Mouse (Mus musculus) kidney, adult 8-10 months (tissue): ENCODE measurements around the gene Hspa5.
A peak's percentile ranks its signal among the peaks of the same experiment; 100 is the strongest.
"Not testable (repeated sequence)": the region's sequence is repeated elsewhere in the genome, so short reads cannot be mapped to it uniquely, and the experiment has no call there.

Source experiments
- DNase-seq, 2 experiments: peaks; one replicate each; pipeline ENCODE4 v3.0.0; 2022

The Hspa5 gene

DNA sequence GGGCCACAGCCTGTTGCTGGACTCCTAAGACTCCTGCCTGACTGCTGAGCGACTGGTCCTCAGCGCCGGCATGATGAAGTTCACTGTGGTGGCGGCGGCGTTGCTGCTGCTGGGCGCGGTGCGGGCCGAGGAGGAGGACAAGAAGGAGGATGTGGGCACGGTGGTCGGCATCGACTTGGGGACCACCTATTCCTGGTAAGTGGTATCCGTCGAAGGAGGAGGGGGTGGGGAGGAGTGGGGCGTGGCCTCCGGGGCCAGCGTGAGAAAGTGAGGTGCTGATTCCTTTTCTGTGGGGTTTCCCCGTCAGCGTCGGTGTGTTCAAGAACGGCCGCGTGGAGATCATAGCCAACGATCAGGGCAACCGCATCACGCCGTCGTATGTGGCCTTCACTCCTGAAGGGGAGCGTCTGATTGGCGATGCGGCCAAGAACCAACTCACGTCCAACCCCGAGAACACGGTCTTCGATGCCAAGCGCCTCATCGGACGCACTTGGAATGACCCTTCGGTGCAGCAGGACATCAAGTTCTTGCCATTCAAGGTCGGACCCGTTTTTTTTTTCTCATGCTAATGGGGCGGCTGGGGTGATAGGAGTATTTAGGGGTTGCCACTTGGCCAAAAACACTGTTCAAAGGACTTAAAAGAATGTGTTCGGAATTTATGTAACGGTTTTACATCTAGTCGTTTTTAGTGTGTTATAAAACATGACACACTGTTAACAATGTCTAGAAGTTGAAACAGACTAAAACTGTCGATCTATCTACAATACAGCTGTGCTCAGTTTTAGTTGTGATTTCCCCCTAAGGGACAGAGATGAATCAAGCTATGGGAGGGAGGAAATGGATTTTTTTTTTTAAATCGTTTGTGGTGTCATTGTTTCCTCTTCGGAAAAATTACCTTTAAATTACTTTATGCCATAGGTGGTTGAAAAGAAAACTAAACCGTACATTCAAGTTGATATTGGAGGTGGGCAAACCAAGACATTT lies 774 bp downstream of the Hspa5 start:
- DNase-seq = peak in 1 of 2 experiments; percentile 27

DNA sequence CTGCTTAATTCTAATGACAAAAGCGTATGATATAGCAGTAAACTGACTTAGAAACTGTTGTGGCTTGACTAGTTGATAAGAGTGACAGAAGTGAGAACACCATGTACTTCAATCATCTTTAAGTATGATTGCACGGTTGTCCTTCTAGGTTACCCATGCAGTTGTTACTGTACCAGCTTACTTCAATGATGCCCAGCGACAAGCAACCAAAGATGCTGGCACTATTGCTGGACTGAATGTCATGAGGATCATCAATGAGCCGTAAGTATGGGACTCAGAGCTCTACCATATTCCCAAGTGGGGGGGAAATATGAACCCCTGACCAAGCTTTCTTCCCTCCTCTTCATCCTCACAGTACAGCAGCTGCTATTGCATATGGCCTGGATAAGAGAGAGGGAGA lies 1.9 kb downstream of the Hspa5 start:
- DNase-seq = no peak

DNA sequence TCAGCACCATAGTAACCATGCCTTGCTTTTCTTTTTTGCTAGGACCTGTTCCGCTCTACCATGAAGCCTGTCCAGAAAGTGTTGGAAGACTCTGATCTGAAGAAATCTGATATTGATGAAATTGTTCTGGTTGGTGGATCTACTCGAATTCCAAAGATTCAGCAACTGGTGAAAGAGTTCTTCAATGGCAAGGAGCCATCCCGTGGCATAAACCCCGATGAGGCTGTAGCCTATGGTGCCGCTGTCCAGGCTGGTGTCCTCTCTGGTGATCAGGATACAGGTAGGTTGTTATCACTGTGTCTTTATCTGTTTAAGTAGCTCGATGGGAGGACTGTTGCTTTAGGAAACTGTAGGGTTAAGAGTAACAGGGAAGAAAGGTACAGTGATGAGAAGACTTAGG lies 2.7 kb downstream of the Hspa5 start:
- no peak for DNase-seq

DNA sequence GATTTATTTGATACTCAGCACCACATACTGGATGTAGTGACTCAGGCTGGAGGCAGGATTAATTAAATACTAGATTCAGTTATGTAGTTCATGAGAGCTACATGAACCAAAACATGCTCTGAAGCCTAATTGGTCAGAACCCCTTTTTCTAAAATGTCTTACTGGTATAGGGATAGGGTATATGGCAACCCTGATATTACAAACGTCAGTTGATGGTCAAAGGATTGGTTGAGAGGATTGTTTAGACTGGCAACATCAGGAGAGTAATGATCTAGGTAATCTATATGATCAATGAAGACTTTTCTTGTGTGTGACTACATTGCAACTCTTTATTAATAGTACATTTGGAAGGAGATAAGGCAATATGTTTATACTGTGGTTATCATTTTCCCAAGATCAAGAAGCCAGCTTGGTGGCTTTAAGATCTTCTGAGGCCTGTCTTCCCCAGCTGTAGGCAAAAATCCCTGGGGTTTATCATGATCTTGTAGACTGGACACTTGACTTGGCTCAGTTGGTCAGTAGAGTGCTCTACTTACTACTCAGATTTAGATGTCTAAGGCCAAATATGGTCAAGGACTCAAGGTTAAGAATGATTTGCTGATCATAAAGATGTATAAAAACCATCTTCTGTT lies 5.6 kb downstream of the Hspa5 start:
- no peak for DNase-seq

DNA sequence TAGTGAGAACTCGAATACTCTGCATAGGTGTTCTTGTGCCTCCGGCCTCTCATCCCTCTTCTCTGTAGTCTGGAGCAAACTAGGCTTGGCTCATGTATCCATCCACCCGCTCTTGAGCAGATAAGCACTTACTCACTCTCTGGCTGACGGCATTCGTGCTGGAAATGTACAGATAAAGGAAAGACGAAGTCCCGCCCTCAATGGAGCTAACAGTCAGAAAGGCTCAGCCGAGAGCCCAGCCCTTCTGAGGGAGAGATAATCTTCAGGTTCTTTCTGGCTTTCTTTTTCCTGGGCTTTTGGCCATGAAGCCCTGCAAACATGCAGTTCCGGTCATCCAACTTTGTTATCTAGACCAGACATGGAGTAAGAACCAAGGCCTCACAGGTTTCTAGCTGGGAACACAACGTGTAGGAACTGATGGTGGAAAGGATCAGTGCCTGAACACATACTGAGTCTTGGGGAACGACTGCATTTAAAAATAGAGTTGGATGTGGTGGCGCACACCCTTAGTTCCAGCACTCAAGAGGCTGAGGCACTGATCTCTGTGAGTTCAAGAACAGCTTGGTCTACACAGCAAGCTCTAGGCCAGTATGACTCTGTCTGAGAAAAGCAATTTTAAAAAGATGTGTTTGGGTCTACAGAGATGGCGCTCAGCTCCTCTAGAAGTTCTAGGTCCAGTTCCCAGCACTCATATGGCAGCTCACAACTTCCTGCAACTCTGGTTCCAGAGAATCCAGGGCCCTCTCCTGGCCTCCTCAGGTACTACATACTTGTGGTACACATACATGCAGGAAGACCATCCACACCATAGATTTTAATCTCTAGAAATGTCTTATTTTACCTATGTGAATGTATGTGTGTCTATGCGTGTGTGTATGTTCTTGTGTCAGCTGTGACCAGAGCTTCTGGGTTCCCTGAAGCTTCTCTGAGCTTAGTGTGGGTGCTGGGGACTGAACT lies 11.6 kb downstream of the Hspa5 start:
- DNase-seq = no peak

DNA sequence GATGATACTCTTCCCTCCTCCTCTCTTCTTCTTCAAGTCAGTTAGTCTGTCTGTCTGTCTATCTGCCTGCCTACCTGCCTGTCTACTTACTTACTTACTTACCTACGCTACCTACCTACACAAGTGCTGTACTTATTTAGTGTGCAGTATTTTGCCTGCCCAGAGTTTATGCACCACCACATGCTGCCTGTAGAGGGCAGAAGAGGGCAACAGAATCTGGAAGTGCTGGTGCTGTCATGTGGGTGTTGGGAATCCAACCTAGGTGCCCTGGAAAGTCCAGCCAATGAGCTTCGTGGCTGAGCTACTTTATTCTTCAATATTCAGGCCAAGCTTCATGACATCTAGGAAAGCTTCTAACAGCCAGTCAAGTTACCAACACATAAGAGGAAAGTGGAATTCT lies 12.3 kb downstream of the Hspa5 start:
- DNase-seq = peak; percentile 23 to 61

DNA sequence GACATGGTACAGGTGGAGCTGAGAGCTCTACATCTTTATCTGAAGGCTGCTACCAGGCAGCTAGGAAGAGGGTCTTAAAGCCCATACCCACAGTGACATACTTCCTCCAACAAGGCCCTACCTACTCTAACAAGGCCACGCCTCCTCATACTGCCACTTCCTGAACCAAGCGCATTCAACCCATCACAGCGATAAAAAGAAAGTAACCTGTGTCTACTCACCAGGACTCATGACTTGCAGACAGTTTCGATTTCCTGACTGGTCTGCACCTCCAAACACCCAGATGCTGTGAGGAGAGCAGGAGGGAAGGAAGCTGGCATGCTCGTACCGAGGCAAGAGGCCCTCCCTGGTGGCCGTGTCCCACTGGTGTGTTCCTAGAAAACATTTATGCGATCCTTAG lies 18.5 kb downstream of the Hspa5 start:
- DNase-seq = no peak

DNA sequence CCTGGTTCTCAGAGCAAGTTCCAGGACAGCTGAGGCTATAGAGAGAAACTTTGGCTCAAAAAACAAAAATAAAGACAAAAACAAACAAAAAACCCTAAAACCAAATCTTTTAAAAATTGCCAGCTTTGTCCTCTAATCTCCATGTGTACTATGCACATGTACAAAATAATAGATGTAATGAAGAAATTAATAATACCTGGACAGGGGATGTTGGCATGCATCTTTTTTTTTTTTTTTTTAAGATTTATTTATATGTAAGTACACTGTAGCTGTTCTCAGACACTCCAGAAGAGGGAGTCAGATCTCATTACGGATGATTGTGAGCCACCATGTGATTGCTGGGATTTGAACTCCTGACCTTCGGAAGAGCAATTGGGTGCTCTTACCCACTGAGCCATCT lies 20.8 kb downstream of the Hspa5 start:
- DNase-seq = not testable (repeated sequence)

DNA sequence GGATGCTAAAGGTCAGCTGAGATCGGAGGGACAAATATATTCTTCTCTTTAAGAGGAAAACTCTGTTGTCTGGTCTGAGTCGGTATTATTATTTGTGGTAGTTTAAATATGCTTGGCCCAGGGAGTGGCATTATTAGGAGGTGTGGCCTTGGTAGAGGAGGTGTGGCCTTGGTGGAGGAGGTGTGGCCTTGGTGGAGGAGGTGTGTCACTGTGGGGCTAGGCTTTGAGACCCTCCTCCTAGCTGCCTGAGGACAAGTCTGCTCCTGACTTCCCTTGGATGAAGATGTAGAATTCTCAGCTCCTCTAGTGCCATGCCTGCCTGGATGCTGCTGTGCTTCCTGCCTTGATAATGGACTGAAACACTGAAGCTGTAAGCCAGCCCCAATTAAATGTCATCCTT lies 22.7 kb downstream of the Hspa5 start:
- no peak for DNase-seq

DNA sequence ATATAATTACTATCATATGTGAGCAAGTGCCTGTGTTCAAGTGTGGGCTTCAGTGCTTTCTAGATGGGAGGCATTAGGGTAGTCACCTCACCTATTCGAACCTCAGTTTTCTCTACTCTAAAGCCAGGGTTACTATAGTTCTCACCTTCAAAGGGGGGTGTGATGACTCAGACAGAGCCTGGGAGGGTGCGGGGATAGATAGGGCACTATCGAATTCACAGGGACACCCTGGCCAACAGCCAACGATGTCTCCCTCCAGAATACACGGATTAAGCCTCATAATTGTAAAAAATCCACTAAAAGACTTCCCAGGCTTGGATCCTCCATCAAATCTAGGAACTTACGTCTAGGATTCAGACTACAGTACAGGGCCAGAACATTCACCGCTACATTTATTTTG lies 23.7 kb downstream of the Hspa5 start:
- DNase-seq = no peak

DNA sequence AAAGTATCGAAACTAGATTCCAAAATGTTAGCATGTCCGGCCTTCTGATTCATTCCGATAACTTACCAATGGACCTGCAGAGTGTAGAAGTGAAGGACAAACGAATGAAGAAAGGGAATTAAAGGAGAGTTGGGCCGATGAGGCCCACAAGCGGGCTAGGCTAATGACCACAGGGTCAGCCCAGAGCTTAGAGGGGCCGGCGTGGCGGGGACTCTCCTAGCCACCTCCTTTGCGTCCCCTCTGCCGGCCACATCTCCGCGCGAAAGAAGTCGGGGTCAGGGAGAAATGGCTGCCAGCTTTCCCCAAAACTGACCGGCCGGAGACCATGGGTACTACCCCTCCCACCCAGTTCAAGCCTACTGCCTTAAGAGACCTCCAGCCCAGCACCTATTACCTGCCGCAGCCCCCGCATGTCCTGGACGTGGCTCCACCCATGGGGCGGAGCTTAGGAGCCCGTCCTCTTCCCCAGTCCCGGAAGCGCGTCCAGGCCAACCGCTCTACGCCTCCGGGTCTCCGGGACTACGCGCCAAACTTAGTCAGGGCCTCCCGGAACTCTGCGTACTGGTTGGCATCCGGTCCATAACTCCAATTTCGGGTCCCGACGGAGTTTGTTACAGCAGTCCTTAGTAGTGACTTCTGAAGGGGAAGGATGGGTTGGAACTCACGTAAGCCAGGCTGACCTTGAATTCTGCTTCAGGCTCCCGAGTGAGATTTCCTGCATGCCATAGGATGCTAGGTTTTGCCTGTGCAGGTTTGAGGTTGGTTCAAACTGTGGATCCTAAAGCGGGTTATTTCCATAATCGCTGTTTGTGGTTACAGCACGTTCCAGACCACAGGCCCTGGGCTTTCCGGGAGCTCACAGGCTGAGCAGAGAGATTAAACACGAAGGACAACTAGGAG lies 27.8 kb downstream of the Hspa5 start, which contains the start of gene Rabepk:
TSS of gene Rabepk (minus strand) at position 556 of the 900 bp plus-strand sequence.
- DNase-seq = peak; percentile 86 to 87

DNA sequence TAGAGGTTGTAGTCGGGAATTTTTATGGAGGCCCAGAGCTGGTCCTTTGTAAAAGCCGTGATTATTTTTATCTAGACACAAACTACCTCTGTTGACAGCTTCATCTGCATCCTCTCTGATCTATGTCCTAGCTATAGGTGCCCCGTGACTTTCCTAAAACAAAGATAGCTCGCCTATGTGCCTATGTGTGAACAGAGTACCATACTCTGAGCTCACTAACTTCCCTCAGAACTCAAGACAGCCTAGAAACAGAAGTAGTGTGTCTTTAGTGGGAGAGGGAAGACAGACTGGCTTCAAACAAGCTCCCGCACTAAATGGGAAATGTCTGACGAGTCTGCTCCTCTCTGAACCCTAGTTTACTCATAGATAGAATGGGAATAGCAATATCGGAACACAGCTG lies 28.6 kb downstream of the Hspa5 start:
- DNase-seq = no peak

DNA sequence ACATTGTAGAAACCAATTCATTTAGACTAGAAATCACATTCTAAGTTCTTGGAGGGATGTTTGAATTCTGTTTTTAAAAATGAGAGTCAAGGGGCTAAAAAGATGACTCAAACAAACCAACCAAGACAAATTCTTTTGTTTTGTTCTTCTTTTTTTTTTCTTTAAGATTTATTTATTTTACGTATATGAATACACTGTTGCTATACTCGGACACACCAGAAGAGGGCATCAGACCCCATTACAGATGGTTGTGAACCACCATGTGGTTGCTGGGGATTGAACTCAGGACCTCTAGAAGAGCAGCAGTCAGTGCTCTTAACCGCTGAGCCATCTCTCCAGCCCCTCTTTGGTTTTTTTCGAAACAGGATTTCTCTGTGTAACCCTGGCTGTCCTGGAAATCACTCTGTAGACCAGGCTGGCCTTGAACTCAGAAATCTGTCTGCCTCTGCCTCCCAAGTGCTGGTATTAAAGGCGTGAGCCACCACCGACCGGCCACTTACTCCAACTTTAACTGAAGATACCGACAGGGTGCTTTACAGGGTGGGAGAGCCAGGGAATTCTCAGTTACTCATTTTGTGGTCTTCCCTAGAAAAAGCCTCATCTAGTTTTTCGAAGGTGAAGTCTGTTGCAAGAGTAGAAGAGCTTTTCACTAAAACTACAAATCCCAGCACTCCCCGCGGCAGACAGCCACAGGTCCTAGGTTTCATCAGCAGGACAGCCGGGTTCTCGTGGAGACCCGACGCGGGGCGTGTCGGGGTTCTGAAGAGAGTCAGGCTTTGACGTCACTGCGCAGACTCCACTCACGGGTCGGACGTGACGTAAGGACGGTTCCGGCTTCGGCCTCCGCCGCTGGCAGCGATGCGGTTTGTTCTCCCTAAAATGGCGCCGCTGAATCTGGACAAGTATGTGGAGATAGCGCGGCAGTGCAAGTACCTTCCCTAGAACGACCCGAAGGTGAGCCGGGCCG lies 30.0 kb downstream of the Hspa5 start:
- peak; percentile 98 for DNase-seq

DNA sequence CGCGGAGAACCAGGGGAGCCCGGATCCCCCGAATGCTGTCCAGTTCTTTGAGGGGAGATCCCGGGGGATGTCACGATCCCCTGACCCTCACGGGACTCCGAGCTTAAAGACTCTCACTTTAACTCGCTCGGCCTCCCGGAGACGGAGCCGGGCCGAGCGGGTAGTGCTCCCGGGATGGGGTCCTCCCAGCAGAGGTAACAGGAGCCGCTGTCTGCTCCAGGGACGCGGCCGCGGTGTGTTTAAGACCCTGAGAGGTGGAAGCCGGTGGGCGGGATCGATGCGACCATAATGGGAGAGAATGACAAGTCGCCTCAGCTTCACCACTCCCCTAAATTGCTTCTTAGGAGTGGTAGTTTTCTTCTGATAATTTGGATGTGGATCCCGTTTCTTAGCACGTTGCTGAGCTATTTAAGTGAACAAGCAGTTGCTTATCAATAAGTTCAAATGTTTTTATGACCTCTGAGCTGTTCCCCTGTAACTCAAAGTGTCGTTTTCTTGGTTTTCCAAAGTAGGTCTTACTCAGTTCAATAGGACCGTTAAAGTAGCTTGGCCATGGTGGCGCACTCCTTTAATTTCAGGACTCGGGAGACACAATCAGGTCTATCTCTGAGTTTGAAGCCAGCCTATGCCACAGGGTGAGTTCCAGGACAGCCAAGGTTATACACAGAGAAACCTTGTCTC lies 30.9 kb downstream of the Hspa5 start:
- peak; percentile 25 to 32 for DNase-seq

DNA sequence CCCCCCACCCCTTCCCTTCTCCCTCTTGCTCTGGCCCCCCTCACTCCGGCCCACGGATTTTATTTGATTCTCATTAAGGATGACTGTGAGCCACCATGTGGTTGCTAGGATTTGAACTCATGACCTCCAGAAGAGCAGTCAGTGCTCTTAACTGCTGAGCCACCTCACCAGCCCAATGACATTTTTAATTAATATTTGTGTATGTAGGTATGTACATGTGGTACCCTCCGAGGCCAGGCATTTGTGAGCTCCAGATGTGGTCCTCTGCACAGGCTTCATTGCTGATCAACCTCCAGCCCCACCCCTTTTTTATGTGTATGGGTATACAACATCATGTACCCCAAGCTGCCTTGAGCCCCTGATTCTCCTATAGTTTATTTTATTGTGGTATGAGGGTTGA lies 32.0 kb downstream of the Hspa5 start:
- DNase-seq = no peak

DNA sequence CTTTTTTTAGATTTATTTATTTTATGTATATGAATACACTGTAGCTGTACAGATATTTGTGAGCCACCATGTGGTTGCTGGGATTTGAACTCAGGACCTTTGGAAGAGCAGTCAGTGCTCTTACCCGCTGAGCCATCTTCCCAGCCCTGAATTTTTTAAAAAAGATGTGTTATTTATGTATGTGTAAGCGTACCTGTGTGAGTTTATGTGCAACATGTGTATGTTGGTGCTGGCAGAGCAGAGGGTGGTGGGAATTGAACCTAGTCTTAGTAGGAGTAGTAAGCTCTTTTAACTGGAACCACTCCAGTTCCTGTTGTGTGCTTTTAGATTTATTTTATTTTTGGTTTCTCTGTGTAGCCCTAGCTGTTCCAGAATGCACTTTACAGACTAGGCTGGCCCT lies 32.4 kb downstream of the Hspa5 start:
- DNase-seq = no peak

DNA sequence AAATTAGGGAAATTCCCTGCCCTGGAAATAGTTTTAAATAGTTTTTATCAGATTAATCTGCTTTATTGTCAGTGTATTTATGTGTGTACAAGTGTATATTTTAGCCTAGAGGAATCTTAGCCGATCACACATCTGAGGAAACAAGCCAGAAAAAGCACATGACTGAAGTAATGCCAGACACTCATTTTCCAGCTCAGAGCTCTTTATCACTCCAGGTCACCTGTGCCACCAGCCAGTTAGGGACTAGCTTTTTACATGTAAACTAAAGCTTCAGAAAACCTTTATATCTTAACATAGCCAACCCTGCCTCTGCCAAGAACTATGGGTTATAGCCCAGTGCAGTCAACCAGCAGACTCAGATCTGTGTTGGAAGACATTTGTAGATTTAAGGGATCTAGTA lies 33.0 kb downstream of the Hspa5 start:
- DNase-seq = peak; percentile 41 to 58

DNA sequence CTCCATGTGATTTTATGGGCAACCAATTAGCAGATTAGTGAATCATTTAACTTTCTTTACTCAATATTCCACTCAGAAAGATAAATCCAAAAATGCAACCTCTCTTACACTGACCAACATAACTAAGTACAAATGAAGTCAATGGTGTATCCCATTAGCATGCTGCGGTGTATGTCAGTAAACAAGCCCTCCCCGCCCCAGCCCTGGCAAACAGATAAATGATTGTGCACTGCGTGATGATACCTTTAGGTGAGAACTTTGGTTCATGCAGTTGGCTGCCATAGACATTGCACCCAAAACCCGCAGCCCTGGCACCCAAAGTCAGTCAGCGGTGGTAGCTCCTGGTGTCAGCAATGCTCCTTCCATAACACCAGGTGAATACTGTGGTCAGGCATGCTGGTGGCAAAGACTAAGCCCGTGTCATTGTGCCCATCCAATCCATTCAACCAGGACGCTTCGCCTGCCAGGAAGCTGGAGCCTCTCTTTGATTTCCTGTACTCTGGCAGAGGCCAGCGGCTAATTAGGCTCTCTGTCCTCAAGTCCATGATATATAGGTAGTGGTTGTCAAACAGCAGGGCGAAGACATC lies 33.7 kb downstream of the Hspa5 start:
- DNase-seq = peak; percentile 14 to 18

DNA sequence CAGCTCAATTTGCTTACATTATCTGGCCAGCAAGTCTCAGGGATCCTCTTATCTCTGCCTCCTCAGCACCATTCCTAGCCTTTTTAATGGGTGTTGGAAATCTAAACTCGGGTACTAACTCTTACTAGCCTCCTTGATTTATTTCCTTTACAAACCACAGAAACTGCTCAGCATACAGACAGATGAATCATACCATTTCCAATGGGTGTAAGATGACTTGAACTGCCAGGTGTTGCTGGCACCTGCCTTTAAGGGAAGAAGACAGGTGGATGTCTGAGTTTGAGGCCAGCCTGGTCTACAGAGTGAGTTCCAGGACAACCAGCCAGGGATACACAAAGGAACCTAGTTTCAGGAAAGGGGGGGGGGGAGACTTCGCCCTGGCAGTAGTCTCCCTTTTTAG lies 36.3 kb downstream of the Hspa5 start:
- DNase-seq = no peak

DNA sequence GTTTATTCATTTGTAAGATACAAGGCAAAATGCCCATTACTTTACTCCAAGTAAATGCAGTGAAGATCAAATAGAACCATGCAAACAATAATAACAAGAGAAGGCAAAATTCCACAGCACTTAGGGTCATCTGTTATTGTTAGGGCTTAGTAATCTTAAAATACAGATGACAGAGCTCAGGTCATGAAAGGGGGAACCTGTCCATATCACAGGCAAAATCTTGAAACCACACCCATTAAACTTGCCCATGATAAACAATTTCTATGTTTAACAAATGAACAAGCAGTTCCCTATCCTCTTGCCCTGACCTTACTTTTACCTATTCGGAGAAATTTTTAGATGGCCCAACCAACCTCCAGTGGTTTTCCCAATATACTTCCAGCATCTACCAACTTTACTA lies 37.8 kb downstream of the Hspa5 start:
- DNase-seq = no peak
